Mouse (Mus musculus) brain, adult 10 weeks (tissue): Measurements from ENCODE around the gene Clca4b. TPM values are rescaled to one million over a fixed set of nuclear protein-coding genes. Genes with fewer than 3 reads are reported as not detected.

Experiments used
- polyA plus RNA-seq: library from polyadenylated mRNA; stranded (reverse); fragments of 350-450 nt; fragmentation: Illumina TruSeq; extraction: RNeasy Lipid Tissue Mini Kit (QIAGEN cat#74804); gene quantifications from one replicate; pipeline ENCODE4 v1.2.3, GENCODE M21; 2015; ENCODE audit warnings: low read depth, low replicate concordance

Clca4b gene
- polyA plus RNA-seq: not detected

GRCm38 (mm10) chr3:144932335-144932734, at the start of gene Clca4b:
Gene Clca4b, minus strand, starts transcription at chr3:144932529.

GRCm38 (mm10) chr3:144974945-144975344, 42.6 kb upstream of the Clca4b start, which contains the start of gene Clca4a:
Gene Clca4a, minus strand, starts transcription at chr3:144975045.

Other genes starting within 250 kb of the Clca4b start
- gene Sh3glb1, start 212.2 kb downstream of the Clca4b start, polyA plus RNA-seq: 54.3 TPM
- 0.24 TPM for gene Clca3a1, start 171.6 kb downstream of the Clca4b start, polyA plus RNA-seq
- gene Clca3a2, start 113.0 kb downstream of the Clca4b start, polyA plus RNA-seq: not detected
- gene Clca3b, start 83.2 kb downstream of the Clca4b start, polyA plus RNA-seq: not detected
- gene Clca4a, start 42.5 kb upstream of the Clca4b start, polyA plus RNA-seq: not detected
- gene Clca1, start 100.2 kb upstream of the Clca4b start, polyA plus RNA-seq: not detected
- not detected for gene Clca2, start 166.9 kb upstream of the Clca4b start, polyA plus RNA-seq
- gene Odf2l, start 186.1 kb upstream of the Clca4b start, polyA plus RNA-seq: 17.1 TPM